Mouse (Mus musculus) heart, adult 2 months (tissue): ENCODE data around the gene Ano1.

ENCODE experiments used
- CTCF ChIP-seq: fragments of 200-600 bp; IDR thresholded peaks from 2 replicates; pipeline ENCODE4 v1.8.1; 2022; ENCODE audit warnings: antibody characterized with exemption, mild to moderate bottlenecking, moderate library complexity
- EP300 ChIP-seq: fragments of 200-500 bp; IDR thresholded peaks from 2 replicates; pipeline ENCODE4 v1.6.1; 2011; ENCODE audit warnings: low read depth, low read length, control low read depth; ENCODE audit not compliant: insufficient read depth
- POLR2A ChIP-seq: fragments of 200-500 bp; IDR thresholded peaks from 2 replicates; pipeline ENCODE4 v1.6.1; 2011; ENCODE audit warnings: mild to moderate bottlenecking, low read depth, low read length, control low read depth; ENCODE audit not compliant: insufficient read depth

DNA sequence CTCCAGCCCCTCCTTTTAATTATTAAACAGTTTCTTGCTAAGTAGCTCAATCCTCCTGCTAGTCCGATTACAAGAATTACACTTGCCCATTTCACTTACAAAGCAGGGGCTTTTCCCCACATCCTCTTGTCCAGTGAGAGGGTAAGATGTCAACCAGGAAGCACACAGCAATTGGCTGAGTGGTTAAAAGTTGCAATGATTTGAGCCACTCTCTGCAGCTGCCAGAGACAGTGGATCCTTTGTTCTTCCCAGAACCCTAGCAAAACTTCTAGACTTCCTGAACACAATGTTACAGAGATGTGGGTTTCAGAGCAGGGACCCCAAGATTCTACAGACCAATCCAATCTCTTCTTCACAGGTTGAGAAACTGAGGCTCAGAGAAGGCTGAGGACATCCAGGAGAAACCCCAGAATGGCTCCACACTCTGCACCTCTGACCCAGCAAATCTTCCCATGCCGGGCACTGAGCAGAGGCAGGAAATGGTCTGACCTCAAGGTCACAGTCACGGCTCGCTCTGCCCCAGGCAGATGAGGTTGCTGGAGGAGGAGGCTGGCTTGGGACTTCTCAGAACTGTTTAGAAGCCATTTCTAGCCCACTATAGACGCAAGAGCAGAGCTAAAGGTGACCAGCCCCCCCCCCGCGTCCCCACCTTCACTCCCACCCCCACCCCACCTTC, 83.0 kb downstream of the Ano1 start:
- TF ChIP-seq CTCF: no peak
- no peak for TF ChIP-seq POLR2A
- TF ChIP-seq EP300: no peak
